Mouse (Mus musculus) frontal cortex, postnatal 36 days (tissue): ENCODE results near the gene Kri1.
"Not testable (repeated sequence)": the region's sequence is repeated elsewhere in the genome, so short reads cannot be mapped to it uniquely, and the experiment has no call there.

ENCODE experiments used
- DNase-seq, 2 experiments: peaks; one replicate each; pipeline ENCODE4 v3.0.0; 2022; ENCODE audit warnings: low spot score in 2 of 2

The Kri1 gene

DNA sequence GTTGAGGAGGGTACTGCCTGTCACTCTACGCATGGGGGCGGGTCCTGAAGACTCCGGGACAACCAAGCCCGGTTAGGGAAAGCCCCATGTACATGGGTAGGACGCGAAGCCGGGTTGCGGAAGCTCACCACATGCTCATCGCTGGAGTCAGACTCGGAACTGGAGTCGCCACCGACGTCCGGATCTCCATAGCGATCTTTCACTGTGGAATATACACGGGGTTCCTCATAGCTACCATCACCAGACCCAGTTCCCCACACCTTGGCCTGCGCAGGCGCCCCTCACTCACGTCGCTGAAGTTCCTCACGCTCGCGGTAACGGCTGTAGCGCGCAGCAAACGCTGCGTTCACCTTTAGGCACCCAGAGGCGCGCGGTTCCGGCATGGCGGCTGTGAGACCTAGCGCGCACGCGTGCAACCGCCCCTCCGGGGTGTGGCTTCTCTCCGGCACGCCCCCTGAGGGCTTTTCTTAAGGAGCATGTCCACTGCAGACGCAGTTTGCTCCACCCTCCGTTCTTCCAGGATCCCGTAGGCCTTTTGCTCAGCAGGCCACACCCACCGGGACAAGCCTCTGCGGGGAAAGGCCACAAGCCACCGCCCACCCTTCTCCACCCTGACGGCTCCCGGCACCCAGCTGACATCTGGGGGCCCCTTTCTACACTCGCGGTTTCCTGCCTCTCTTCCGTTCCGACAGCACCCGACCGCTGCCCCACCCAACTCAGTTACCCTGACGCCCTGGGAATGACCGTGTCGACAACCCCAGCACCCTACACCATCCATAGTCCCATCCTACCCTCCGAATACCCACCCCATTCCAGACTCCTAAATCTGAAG, at the start of gene Kri1:
Gene Kri1, minus strand, starts transcription at position 399 of the 832 bp plus-strand sequence.
- DNase-seq = peak; percentile 95 to 98

- no peak for DNase-seq
Measured at GRCm38 (mm10) chr9:21336491-21336890, 48.7 kb upstream of the Kri1 start.

- DNase-seq = no peak
Measured at GRCm38 (mm10) chr9:21335391-21335790, 47.6 kb upstream of the Kri1 start.

- no peak for DNase-seq
Measured at GRCm38 (mm10) chr9:21334747-21335146, 47.0 kb upstream of the Kri1 start.

GRCm38 (mm10) chr9:21333523-21333922, 45.8 kb upstream of the Kri1 start:
- no peak for DNase-seq

GRCm38 (mm10) chr9:21332161-21333061, 44.6 kb upstream of the Kri1 start:
- DNase-seq = no peak

DNA sequence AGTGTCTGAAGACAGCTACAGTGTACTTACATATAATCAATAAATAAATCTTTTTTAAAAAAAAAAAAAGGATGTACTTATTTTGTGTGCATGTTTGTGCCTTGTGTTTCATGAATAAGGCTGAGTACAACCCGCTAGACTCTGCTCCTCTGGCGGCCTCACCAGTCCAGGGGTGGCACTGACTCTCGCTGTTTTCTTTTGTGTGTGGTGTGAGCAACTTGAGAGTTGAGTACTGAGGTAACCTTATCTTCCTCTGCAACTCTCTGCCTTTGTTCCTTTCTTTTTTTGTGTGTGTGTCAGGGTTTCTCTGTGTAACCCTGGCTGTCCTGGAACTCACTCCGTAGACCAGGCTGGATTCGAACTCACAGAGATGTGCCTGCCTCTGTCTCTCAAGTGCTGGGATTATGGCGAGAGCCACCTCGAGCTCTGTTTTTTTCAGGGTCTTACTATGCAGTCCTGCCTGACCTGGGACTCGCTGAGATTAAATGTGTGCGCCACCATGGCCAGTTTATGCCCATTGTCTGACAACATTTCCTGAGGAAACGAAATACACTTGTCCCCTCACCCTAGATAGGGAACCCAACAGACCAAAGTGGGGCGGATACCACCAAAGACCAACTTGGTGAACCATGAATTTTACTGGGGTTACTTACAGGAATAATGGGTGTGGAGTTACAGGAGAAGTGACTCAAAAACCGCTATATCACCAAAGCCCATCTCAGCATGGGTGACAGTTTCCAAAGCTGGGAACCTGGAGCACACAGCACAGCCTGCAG, 43.8 kb upstream of the Kri1 start:
- no peak for DNase-seq

- DNase-seq = no peak
Measured at GRCm38 (mm10) chr9:21329699-21330289, 42.0 kb upstream of the Kri1 start.

- no peak for DNase-seq
Measured at GRCm38 (mm10) chr9:21329041-21329440, 41.3 kb upstream of the Kri1 start.

DNA sequence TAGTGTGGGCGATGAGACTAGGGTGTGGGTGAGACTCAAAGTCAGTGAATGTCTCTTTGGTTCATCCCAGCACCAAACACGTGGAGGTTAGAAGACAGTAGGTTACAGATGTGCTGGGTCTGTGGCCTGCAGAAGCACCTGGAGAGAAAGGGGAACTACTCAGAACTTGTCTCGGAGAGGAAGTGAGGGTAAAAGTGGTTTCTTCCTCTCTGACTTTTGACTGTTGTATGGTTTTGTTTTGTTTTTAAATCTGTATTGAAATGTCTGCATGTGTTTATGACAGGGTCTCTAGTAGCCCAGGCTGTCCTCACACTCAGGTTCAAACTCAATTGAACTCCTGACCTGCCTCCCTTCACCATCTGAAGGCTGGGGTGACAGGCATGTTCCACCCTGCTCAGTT, 40.3 kb upstream of the Kri1 start:
- DNase-seq = no peak

DNA sequence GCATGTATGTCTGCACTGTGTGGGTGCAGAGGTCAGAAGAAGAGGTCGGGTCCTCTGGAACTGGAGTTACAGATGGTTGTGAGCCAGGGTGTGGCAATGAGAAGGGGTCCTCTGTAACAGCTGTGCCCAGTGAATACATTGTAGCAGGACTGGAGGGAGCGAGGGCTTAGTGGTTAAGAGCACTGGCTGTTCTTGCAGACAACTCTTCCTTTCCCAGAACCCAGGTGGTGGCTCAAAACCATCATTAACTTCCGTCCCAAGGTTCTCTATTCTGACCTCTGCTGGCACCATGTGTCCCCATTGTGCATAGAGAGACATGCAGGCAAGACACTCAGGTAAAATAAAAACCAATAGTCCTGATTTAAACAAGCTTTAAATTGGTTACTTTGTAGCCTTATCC, 39.8 kb upstream of the Kri1 start:
- no peak for DNase-seq

GRCm38 (mm10) chr9:21324269-21324668, 36.5 kb upstream of the Kri1 start:
- DNase-seq = no peak

DNA sequence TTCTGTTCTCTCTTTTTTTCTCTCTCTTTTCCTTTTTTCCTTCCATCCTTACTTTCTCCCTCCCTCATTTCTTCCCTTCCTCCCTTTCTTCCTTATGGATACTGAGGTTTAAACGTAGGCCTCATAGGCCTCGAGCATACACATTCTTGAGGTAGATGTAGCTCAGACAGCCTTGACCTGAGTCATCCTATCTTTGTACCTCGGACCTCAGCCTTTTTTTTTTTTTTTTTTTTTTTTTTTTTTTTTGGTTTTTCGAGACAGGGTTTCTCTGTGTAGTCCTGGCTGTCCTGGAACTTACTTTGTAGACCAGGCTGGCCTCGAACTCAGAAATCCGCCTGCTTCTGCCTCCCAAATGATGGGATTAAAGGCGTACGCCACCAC, 35.1 kb upstream of the Kri1 start:
- not testable (repeated sequence) for DNase-seq

GRCm38 (mm10) chr9:21322211-21322916, 34.6 kb upstream of the Kri1 start:
- peak; percentile 24 to 26 for DNase-seq

- peak in 1 of 2 experiments; percentile 24 for DNase-seq
Measured at GRCm38 (mm10) chr9:21321513-21321835, 33.7 kb upstream of the Kri1 start.

GRCm38 (mm10) chr9:21320619-21321512, 33.1 kb upstream of the Kri1 start, which contains the start of gene Slc44a2:
Slc44a2 (plus strand) TSS chr9:21320698.
- DNase-seq = peak; percentile 76 to 83

DNA sequence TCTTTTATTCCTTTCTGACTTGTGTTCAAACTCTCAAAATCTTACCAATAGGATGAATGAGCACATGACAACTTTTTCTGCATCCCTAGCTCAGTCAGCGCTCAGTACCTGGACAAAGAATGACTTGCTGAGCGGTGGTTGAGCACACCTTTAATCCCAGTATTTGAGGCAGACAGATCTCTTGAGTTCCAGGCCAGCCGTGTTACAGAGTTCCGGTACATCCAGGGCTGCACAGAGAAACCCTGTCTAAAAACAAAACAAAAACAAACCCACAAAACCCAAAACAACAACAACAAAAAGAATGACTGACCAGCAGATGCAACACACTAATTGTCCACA, 32.5 kb upstream of the Kri1 start:
- DNase-seq = no peak

- no peak for DNase-seq
Measured at GRCm38 (mm10) chr9:21319503-21319902, 31.7 kb upstream of the Kri1 start.

DNA sequence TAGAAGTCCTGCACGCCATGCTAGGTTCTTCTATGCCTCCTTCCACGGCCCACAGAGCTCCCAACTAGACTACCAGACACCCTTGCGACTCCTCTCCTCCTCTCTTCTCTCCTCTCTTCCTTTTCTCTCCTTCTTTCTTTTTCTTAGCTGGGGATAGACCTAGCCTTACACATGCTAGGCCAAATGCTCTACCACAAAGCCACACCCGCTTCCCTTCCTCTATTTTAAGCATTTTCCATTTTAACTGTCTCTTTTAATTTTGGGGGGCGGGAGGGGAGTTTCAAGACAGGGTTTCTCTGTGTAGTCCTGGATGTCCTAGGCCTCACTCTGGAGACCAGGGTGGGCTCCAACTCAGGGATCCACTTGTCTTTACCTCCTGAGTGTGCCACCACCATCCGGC, 31.0 kb upstream of the Kri1 start:
- DNase-seq = no peak

GRCm38 (mm10) chr9:21316696-21317095, 28.9 kb upstream of the Kri1 start:
- DNase-seq = no peak
